Mouse (Mus musculus) neural tube, embryonic 13.5 days (tissue): ENCODE data around the gene Anks6. TPM values are rescaled to one million over a fixed set of nuclear protein-coding genes. Genes with fewer than 3 reads are reported as not detected.

Experiments used
- ATAC-seq: fragments of 200-750 bp; cut with Nextera tagmentation; 2 replicates; pipeline ENCODE4 v1.8.0; 2017; ENCODE audit warnings: low read depth, mild to moderate bottlenecking, moderate TSS enrichment, moderate library complexity
- H3K27ac ChIP-seq: fragments of 300-500 bp; sonication (generic); replicated peaks from 2 replicates; pipeline ENCODE4 v1.5.1; 2015; ENCODE audit warnings: moderate library complexity, mild to moderate bottlenecking, inconsistent platforms
- H3K27me3 ChIP-seq: fragments of 300-500 bp; sonication (generic); 2 replicates; pipeline ENCODE4 v1.6.1; 2015; ENCODE audit warnings: mild to moderate bottlenecking, inconsistent platforms
- H3K36me3 ChIP-seq: fragments of 300-500 bp; sonication (generic); 2 replicates; pipeline ENCODE4 v1.6.1; 2015; ENCODE audit warnings: mild to moderate bottlenecking, inconsistent platforms
- H3K4me1 ChIP-seq: fragments of 300-500 bp; sonication (generic); replicated peaks from 2 replicates; pipeline ENCODE4 v1.6.1; 2015; ENCODE audit warnings: inconsistent platforms
- H3K4me2 ChIP-seq: fragments of 300-500 bp; sonication (generic); 2 replicates; pipeline ENCODE4 v1.6.1; 2015; ENCODE audit warnings: inconsistent platforms, mild to moderate bottlenecking, moderate library complexity
- H3K4me3 ChIP-seq: fragments of 300-500 bp; sonication (generic); 2 replicates; pipeline ENCODE4 v1.5.1; 2015; ENCODE audit warnings: mild to moderate bottlenecking, inconsistent platforms
- H3K9ac ChIP-seq: fragments of 300-500 bp; sonication (generic); 2 replicates; pipeline ENCODE4 v1.6.1; 2015; ENCODE audit warnings: moderate library complexity, mild to moderate bottlenecking, inconsistent platforms
- H3K9me3 ChIP-seq: fragments of 300-500 bp; sonication (generic); 2 replicates; pipeline ENCODE4 v1.6.1; 2016; ENCODE audit warnings: inconsistent platforms
- WGBS: fragments of 180-500 bp; shearing (Covaris S2); methylation state at CpG from one replicate; pipeline ENCODE4 v1.1.7; 2015; 5-methylcytosine and 5-hydroxymethylcytosine counted together
- polyA plus RNA-seq: library from polyadenylated mRNA; unstranded; fragments of >200 nt; fragmentation: Nextera tagmentation; extraction: Ambion mirVana; gene quantifications from 2 replicates; pipeline ENCODE4 v1.2.1, GENCODE M21; 2015

The Anks6 gene
- polyA plus RNA-seq, 1 experiment from 2014 or later: 4.4 TPM

- Histone ChIP-seq H3K27me3 (no peaks in the 10 kb centered on the region), H3K4me2 (no peak overlapping the region), H3K36me3 (no peaks in the 10 kb centered on the region), H3K27ac (no peak overlapping the region), H3K4me1 (peaks cover 8% of the 10 kb centered on the region), H3K9me3 (no peaks in the 10 kb centered on the region), H3K4me3 (no peak overlapping the region), H3K9ac (no peak overlapping the region)
- 79% methylated on average over 5 of the region's 5 CpGs for WGBS
- ATAC-seq: no peak
Measured at GRCm38 (mm10) chr4:46982912-46983311, 74.3 kb downstream of the Anks6 start.

DNA sequence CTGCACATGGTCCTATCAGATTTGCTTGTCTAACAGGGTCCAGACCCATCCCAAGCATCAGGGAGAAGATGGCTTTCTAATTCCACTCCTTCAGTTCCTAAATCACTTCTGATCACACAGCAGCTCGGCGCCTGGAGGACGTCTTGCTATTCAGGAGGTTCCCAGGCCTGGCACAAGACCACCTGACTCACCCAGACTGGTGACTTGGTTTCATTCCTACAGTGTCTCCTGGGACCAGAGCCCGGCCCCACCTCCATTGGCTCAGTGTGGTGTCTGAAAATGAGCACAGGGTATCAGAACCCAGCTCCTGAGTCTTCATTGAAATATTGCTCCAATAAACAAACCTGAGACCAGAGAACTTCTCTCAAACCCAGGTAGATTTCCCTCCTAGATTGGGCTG is 75.1 kb downstream of the Anks6 start:
- Histone ChIP-seq H3K36me3 (no peaks in the 10 kb centered on the region), H3K27ac (no peak overlapping the region), H3K9me3 (no peaks in the 10 kb centered on the region), H3K4me2 (no peak overlapping the region), H3K4me1 (peaks cover 8% of the 10 kb centered on the region), H3K27me3 (no peaks in the 10 kb centered on the region), H3K9ac (no peak overlapping the region), H3K4me3 (no peak overlapping the region)
- no peak for ATAC-seq
- 93% methylated on average over 4 of the region's 4 CpGs for WGBS

DNA sequence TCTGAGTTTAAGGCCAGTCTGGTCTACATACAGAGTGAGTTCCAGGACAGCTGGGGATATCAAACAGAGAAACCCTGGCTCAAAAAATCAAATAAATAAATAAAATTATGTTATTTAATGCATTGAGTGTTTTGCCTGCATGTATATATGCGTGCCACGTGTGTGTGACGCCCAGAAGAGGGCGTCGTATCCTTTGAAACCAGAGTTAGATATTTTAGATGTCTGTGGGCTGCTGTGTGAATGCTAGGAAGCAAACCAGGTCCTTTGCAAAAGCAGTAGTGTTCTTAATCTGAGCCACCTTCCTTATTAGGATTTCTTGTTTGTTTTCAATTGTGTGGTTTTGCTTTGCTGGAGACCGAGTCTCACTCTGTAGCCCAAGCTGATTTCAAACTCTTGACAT is 78.9 kb downstream of the Anks6 start:
- H3K9me3 ChIP-seq: no peaks in the 10 kb centered on the region
- H3K9ac ChIP-seq: no peak overlapping the region
- WGBS: 90% methylated on average over 6 of the region's 6 CpGs
- 0 out of 2 replicates have a peak, but pooled peaks cover 3% of the 10 kb centered on the region for H3K4me1 ChIP-seq
- no peak for ATAC-seq
- no peak overlapping the region for H3K27ac ChIP-seq
- no peaks in the 10 kb centered on the region for H3K36me3 ChIP-seq
- no peak overlapping the region for H3K4me3 ChIP-seq
- H3K4me2 ChIP-seq: no peak overlapping the region
- no peaks in the 10 kb centered on the region for H3K27me3 ChIP-seq

DNA sequence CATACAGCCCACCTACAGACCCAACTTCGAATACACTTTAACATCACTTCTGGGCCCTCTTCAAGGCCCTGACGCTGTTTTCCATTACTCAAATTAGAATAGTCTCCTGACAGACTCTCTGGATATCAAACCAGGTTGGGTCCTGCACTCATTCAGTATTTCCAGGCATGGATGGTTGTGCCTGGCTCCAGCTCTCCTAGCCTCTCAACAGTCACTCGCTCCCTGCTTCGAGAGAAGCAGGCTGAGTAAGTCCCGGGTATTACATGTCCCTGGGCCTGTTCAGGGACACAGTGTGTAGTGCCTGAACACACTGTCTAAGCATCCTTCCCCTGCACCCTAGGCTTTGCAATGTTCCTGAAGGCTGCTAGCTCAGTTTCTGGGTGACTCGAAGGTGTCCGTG is 80.1 kb downstream of the Anks6 start:
- Histone ChIP-seq H3K9me3 (no peaks in the 10 kb centered on the region), H3K36me3 (no peaks in the 10 kb centered on the region), H3K4me2 (no peak overlapping the region), H3K27ac (no peak overlapping the region), H3K4me3 (no peak overlapping the region), H3K27me3 (no peaks in the 10 kb centered on the region), H3K4me1 (0 out of 2 replicates have a peak, but pooled peaks cover 3% of the 10 kb centered on the region), H3K9ac (no peak overlapping the region)
- WGBS: 90% methylated on average over 7 of the region's 7 CpGs
- no peak for ATAC-seq

DNA sequence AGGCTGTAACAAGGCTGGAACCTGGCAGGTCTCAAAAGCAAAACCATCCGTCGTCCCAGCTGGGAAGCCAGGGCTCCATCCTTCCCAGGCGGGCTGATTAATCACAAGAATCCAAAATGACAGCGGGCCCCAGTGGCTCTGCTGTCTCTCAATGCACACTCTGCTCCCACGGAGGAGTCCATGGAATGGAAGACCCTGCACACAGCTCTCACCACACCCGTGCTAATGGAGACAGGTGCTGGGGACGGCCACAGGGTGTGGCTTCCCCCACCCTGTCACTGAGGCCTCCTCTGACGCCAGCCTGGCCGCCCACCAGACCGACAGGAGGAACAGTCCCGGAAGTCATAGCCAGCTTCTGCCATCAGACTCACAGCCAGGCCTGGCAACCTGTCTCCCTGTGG is 80.6 kb downstream of the Anks6 start:
- Histone ChIP-seq H3K27ac (no peak overlapping the region), H3K4me1 (0 out of 2 replicates have a peak, but pooled peaks cover 3% of the 10 kb centered on the region), H3K36me3 (no peaks in the 10 kb centered on the region), H3K27me3 (no peaks in the 10 kb centered on the region), H3K4me3 (no peak overlapping the region), H3K9me3 (no peaks in the 10 kb centered on the region), H3K4me2 (no peak overlapping the region), H3K9ac (no peak overlapping the region)
- 82% methylated on average over 11 of the region's 11 CpGs for WGBS
- ATAC-seq: no peak

GRCm38 (mm10) chr4:46973322-46973721 is 83.9 kb downstream of the Anks6 start:
- ATAC-seq: no peak
- no peaks in the 10 kb centered on the region for H3K27me3 ChIP-seq
- 87% methylated on average over 10 of the region's 10 CpGs for WGBS
- no peak overlapping the region for H3K4me2 ChIP-seq
- no peak overlapping the region for H3K9ac ChIP-seq
- no peaks in the 10 kb centered on the region for H3K36me3 ChIP-seq
- H3K4me1 ChIP-seq: peaks cover 3% of the 10 kb centered on the region; the same call in 1 of the 2 replicates
- H3K9me3 ChIP-seq: no peaks in the 10 kb centered on the region
- no peak overlapping the region for H3K4me3 ChIP-seq
- no peak overlapping the region for H3K27ac ChIP-seq

GRCm38 (mm10) chr4:46967981-46968380 is 89.2 kb downstream of the Anks6 start:
- no peaks in the 10 kb centered on the region for H3K36me3 ChIP-seq
- WGBS: 39% methylated on average over 10 of the region's 10 CpGs
- ATAC-seq: peak; percentile 45; the same call in 1 of the 2 replicates

GRCm38 (mm10) chr4:46966551-46966950 is 90.7 kb downstream of the Anks6 start:
- Histone ChIP-seq H3K36me3 (no peaks in the 10 kb centered on the region), H3K9me3 (0 out of 2 replicates have a peak, but pooled peaks cover 3% of the 10 kb centered on the region), H3K9ac (no peak overlapping the region), H3K27ac (no peak overlapping the region), H3K4me3 (no peak overlapping the region), H3K4me2 (no peak overlapping the region), H3K4me1 (no peaks in the 10 kb centered on the region; the same call in 1 of the 2 replicates), H3K27me3 (no peaks in the 10 kb centered on the region; the same call in 1 of the 2 replicates)
- no peak for ATAC-seq

More at GRCm38 (mm10) chr4:46967981-46968380, 89.2 kb downstream of the Anks6 start:
- H3K27ac ChIP-seq: no peak overlapping the region
- H3K27me3 ChIP-seq: no peaks in the 10 kb centered on the region; the same call in 1 of the 2 replicates
- no peaks in the 10 kb centered on the region; the same call in 1 of the 2 replicates for H3K4me1 ChIP-seq
- H3K9ac ChIP-seq: no peak overlapping the region
- no peak overlapping the region for H3K4me3 ChIP-seq
- H3K9me3 ChIP-seq: 0 out of 2 replicates have a peak, but pooled peaks cover 3% of the 10 kb centered on the region
- no peak overlapping the region for H3K4me2 ChIP-seq

Other genes starting within 250 kb of the Anks6 start
- gene Gabbr2, start 65.6 kb downstream of the Anks6 start, polyA plus RNA-seq: 4.3 and 5.0 TPM in 2 replicates
- gene Galnt12, start 34.5 kb upstream of the Anks6 start, polyA plus RNA-seq: 1.1 and 1.2 TPM in 2 replicates
- 5.2 and 5.9 TPM in 2 replicates for gene Col15a1, start 150.7 kb upstream of the Anks6 start, polyA plus RNA-seq